Mouse (Mus musculus) hindbrain, postnatal 0 days (tissue): Measurements from ENCODE around the gene Tbc1d23. TPM values are rescaled to one million over a fixed set of nuclear protein-coding genes. Genes with fewer than 3 reads are reported as not detected.

Experiments
- ATAC-seq: fragments of 200-750 bp; cut with Nextera tagmentation; 2 replicates; pipeline ENCODE4 v1.8.0; 2017; ENCODE audit warnings: mild to moderate bottlenecking, moderate TSS enrichment, moderate library complexity
- DNase-seq: peaks from one replicate; pipeline ENCODE4 v3.0.0-alpha.2; 2015; ENCODE audit warnings: low spot score
- H3K27ac ChIP-seq: fragments of 300-500 bp; sonication (generic); 2 replicates; pipeline ENCODE4 v1.5.1; 2014; ENCODE audit warnings: mild to moderate bottlenecking
- H3K27me3 ChIP-seq: fragments of 300-500 bp; sonication (generic); 2 replicates; pipeline ENCODE4 v1.6.1; 2014; ENCODE audit warnings: low read length, mixed read lengths; ENCODE audit not compliant: insufficient read depth
- H3K36me3 ChIP-seq: fragments of 300-500 bp; sonication (generic); 2 replicates; pipeline ENCODE4 v1.6.1; 2014; ENCODE audit warnings: low read length, mixed read lengths; ENCODE audit not compliant: insufficient read depth
- H3K4me1 ChIP-seq: fragments of 300-500 bp; sonication (generic); 2 replicates; pipeline ENCODE4 v1.6.1; 2014; ENCODE audit warnings: antibody characterized with exemption, low read length, mixed read lengths; ENCODE audit not compliant: insufficient read depth
- H3K4me2 ChIP-seq: fragments of 300-500 bp; sonication (generic); 2 replicates; pipeline ENCODE4 v1.6.1; 2014; ENCODE audit warnings: low read depth, mild to moderate bottlenecking, low read length, moderate library complexity, mixed read lengths
- H3K4me3 ChIP-seq: fragments of 300-500 bp; sonication (generic); 2 replicates; pipeline ENCODE4 v1.5.1; 2014; ENCODE audit warnings: low read length
- H3K9ac ChIP-seq: fragments of 300-500 bp; sonication (generic); replicated peaks from 2 replicates; pipeline ENCODE4 v1.6.1; 2014; ENCODE audit warnings: mild to moderate bottlenecking, low read length, moderate library complexity, mixed read lengths
- H3K9me3 ChIP-seq: fragments of 300-500 bp; sonication (generic); 2 replicates; pipeline ENCODE4 v1.6.1; 2016; ENCODE audit warnings: low read length, mixed read lengths
- CTCF ChIP-seq: IDR thresholded peaks from 2 replicates; pipeline ENCODE4 v1.5.1; 2016; ENCODE audit warnings: antibody characterized with exemption, control low read depth, low read depth
- WGBS: fragments of 180-500 bp; shearing (Covaris S2); extraction: QIAGEN DNeasy Blood & Tissue Kit; methylation state at CpG from one replicate; pipeline ENCODE4 v1.1.7; 2014; 5-methylcytosine and 5-hydroxymethylcytosine counted together
- polyA plus RNA-seq: library from polyadenylated mRNA; unstranded; fragments of >200 nt; fragmentation: Nextera tagmentation; extraction: Ambion mirVana; gene quantifications from 2 replicates; pipeline ENCODE4 v1.2.1, GENCODE M21; 2015
- total RNA-seq: library from RNA; depleted of rRNA; stranded (reverse); fragments of >200 nt; gene quantifications from 2 replicates; pipeline ENCODE4 v1.2.3, GENCODE M21; 2014; rRNA removed

Gene Tbc1d23
- total and polyA plus RNA-seq, 2 experiments from 2014 or later = 32.3 to 62.6 TPM

GRCm38 (mm10) chr16:57122682-57123445 is 108.4 kb downstream of the Tbc1d23 start:
- Histone ChIP-seq H3K4me3 (peak overlapping the region; percentile 85), H3K9ac (peak overlapping the region; percentile 95), H3K4me1 (peaks cover 17% of the 10 kb centered on the region), H3K4me2 (peak overlapping the region; percentile 80), H3K36me3 (no peaks in the 10 kb centered on the region), H3K9me3 (no peaks in the 10 kb centered on the region), H3K27me3 (no peaks in the 10 kb centered on the region), H3K27ac (0 out of 2 replicates have a peak overlapping the region, but pooled peaks have one; percentile 99)
- ATAC-seq (no peak), DNase-seq (no peak)
- TF ChIP-seq CTCF = no peak
- WGBS = 59% methylated on average over 6 of the region's 6 CpGs

- H3K4me3 ChIP-seq = peak overlapping the region; percentile 85
- no peaks in the 10 kb centered on the region for H3K36me3 ChIP-seq
- WGBS = under 1% methylated on average over 58 of the region's 59 CpGs
- H3K9me3 ChIP-seq = no peaks in the 10 kb centered on the region
- TF ChIP-seq CTCF = no peak
- peak overlapping the region; percentile 95 for H3K9ac ChIP-seq
- H3K4me1 ChIP-seq = peaks cover 15% of the 10 kb centered on the region
- DNase-seq = peak; percentile 20
- peak overlapping the region; percentile 99 for H3K27ac ChIP-seq
- H3K4me2 ChIP-seq = peak overlapping the region; percentile 80
- no peak for ATAC-seq
- H3K27me3 ChIP-seq = no peaks in the 10 kb centered on the region
Measured at GRCm38 (mm10) chr16:57121816-57122415, 109.4 kb downstream of the Tbc1d23 start.

GRCm38 (mm10) chr16:57120913-57121815 is 110.1 kb downstream of the Tbc1d23 start, which contains the start of gene Tomm70a:
Tomm70a (plus strand) TSS chr16:57121703.
- WGBS = under 1% methylated on average over 36 of the region's 37 CpGs

More at GRCm38 (mm10) chr16:57120913-57121815, 110.1 kb downstream of the Tbc1d23 start, which contains the start of gene Tomm70a:
- Histone ChIP-seq H3K4me3 (peak within 1 kb of the TSS; percentile 85), H3K9ac (peak within 1 kb of the TSS; percentile 95), H3K4me1 (peaks cover 15% of the 10 kb centered on the region), H3K27ac (peak within 1 kb of the TSS; percentile 99), H3K36me3 (no peaks in the 10 kb centered on the region), H3K9me3 (no peaks in the 10 kb centered on the region), H3K4me2 (peak within 1 kb of the TSS; percentile 80), H3K27me3 (no peaks in the 10 kb centered on the region)
- no peak for TF ChIP-seq CTCF
- peak; percentile 100 for ATAC-seq
- DNase-seq = peak; percentile 98

Other genes with a start within 250 kb of the Tbc1d23 start
- 0.47 TPM in 1 of 2 replicates, not detected in the other for gene Tmem45a2, start 160.1 kb downstream of the Tbc1d23 start, total RNA-seq
- 0.23 and 0.35 TPM in 2 replicates for gene Tmem45a2, start 160.1 kb downstream of the Tbc1d23 start, polyA plus RNA-seq
- gene Tomm70a, start 109.8 kb downstream of the Tbc1d23 start, total RNA-seq = 87.8 and 92.3 TPM in 2 replicates
- gene Tomm70a, start 109.8 kb downstream of the Tbc1d23 start, polyA plus RNA-seq = 55.9 and 59.4 TPM in 2 replicates
- gene Nit2, start 64.2 kb downstream of the Tbc1d23 start, total RNA-seq = 20.1 and 33.0 TPM in 2 replicates
- 56.3 and 62.5 TPM in 2 replicates for gene Nit2, start 64.2 kb downstream of the Tbc1d23 start, polyA plus RNA-seq
- 0.73 TPM in 1 of 2 replicates, not detected in the other for gene Tmem30c, start 61.4 kb upstream of the Tbc1d23 start, total RNA-seq
- gene Tmem30c, start 61.4 kb upstream of the Tbc1d23 start, polyA plus RNA-seq = 0.14 and 0.24 TPM in 2 replicates
- 0.86 and 1.0 TPM in 2 replicates for gene Filip1l, start 121.6 kb upstream of the Tbc1d23 start, total RNA-seq
- 1.8 and 2.1 TPM in 2 replicates for gene Filip1l, start 121.6 kb upstream of the Tbc1d23 start, polyA plus RNA-seq